Mouse (Mus musculus) lung, embryonic 14.5 days (tissue): ENCODE data around the gene Atp5mpl. TPM values are rescaled to one million over a fixed set of nuclear protein-coding genes. Genes with fewer than 3 reads are reported as not detected.
A peak's percentile ranks its signal among the peaks of the same experiment; 100 is the strongest.

ENCODE experiments used
- ATAC-seq: fragments of 200-750 bp; cut with Nextera tagmentation; 2 replicates; pipeline ENCODE4 v1.8.0; 2017; ENCODE audit warnings: mild to moderate bottlenecking, moderate TSS enrichment, moderate library complexity; ENCODE audit not compliant: insufficient read depth
- DNase-seq: peaks from one replicate; pipeline ENCODE4 v3.0.0-alpha.2; 2015
- H3K27ac ChIP-seq: fragments of 300-500 bp; sonication (generic); 2 replicates; pipeline ENCODE4 v1.5.1; 2014; ENCODE audit warnings: low read depth, mild to moderate bottlenecking, moderate library complexity
- H3K27me3 ChIP-seq: fragments of 300-500 bp; sonication (generic); 2 replicates; pipeline ENCODE4 v1.6.1; 2014; ENCODE audit warnings: low read length, control low read depth; ENCODE audit not compliant: insufficient read depth
- H3K36me3 ChIP-seq: fragments of 300-500 bp; sonication (generic); 2 replicates; pipeline ENCODE4 v1.6.1; 2014; ENCODE audit warnings: control low read depth; ENCODE audit not compliant: insufficient read depth
- H3K4me1 ChIP-seq: fragments of 300-500 bp; sonication (generic); 2 replicates; pipeline ENCODE4 v1.6.1; 2014; ENCODE audit warnings: antibody characterized with exemption, control low read depth; ENCODE audit not compliant: insufficient read depth
- H3K4me2 ChIP-seq: fragments of 300-500 bp; sonication (generic); 2 replicates; pipeline ENCODE4 v1.6.1; 2014; ENCODE audit warnings: mild to moderate bottlenecking
- H3K4me3 ChIP-seq: fragments of 300-500 bp; sonication (generic); 2 replicates; pipeline ENCODE4 v1.5.1; 2014; ENCODE audit warnings: low read depth, low read length
- H3K9ac ChIP-seq: fragments of 300-500 bp; sonication (generic); 2 replicates; pipeline ENCODE4 v1.6.1; 2014
- H3K9me3 ChIP-seq: fragments of 300-500 bp; sonication (generic); 2 replicates; pipeline ENCODE4 v1.6.1; 2016; ENCODE audit warnings: low read depth, low read length, control low read depth
- CTCF ChIP-seq: IDR thresholded peaks from 2 replicates; pipeline ENCODE4 v1.5.1; 2016; ENCODE audit warnings: antibody characterized with exemption, low read depth
- WGBS: fragments of 180-500 bp; shearing (Covaris S2); extraction: QIAGEN DNeasy Blood & Tissue Kit; methylation state at CpG from one replicate; pipeline ENCODE4 v1.1.7; 2014; 5-methylcytosine and 5-hydroxymethylcytosine counted together
- polyA plus RNA-seq: library from polyadenylated mRNA; unstranded; fragments of >200 nt; fragmentation: Nextera tagmentation; extraction: Ambion mirVana; gene quantifications from 2 replicates; pipeline ENCODE4 v1.2.1, GENCODE M21; 2014

Gene Atp5mpl
- polyA plus RNA-seq, 1 experiment from 2014 or later, result 647 TPM

GRCm38 (mm10) chr12:111938623-111939177 lies 28.1 kb downstream of the Atp5mpl start:
- Histone ChIP-seq H3K27ac (peak overlapping the region; percentile 96), H3K4me3 (no peak overlapping the region), H3K9me3 (no peaks in the 10 kb centered on the region), H3K27me3 (no peaks in the 10 kb centered on the region), H3K4me2 (no peak overlapping the region), H3K36me3 (no peaks in the 10 kb centered on the region), H3K9ac (no peak overlapping the region), H3K4me1 (peaks cover 33% of the 10 kb centered on the region)
- 13% methylated on average over 1 of the region's 1 CpGs for WGBS
- no peak for TF ChIP-seq CTCF
- DNase-seq (peak; percentile 71), ATAC-seq (peak; percentile 39)

- Histone ChIP-seq H3K4me1 (peaks cover 46% of the 10 kb centered on the region), H3K4me2 (peak overlapping the region; percentile 46), H3K4me3 (no peak overlapping the region), H3K27ac (peak overlapping the region; percentile 96), H3K27me3 (no peaks in the 10 kb centered on the region), H3K36me3 (no peaks in the 10 kb centered on the region), H3K9ac (peak overlapping the region; percentile 4; the same call in 1 of the 2 replicates), H3K9me3 (no peaks in the 10 kb centered on the region)
- peak; percentile 84 for ATAC-seq
- TF ChIP-seq CTCF, result no peak
- 25% methylated on average over 24 of the region's 24 CpGs for WGBS
- DNase-seq, result peak; percentile 91
These were observed 29.8 kb downstream of the Atp5mpl start for GRCm38 (mm10) chr12:111936706-111937550.

- Histone ChIP-seq H3K27ac (peak overlapping the region; percentile 44; the same call in 1 of the 2 replicates), H3K36me3 (no peaks in the 10 kb centered on the region), H3K9me3 (no peaks in the 10 kb centered on the region), H3K4me2 (0 out of 2 replicates have a peak overlapping the region, but pooled peaks have one; percentile 21), H3K27me3 (no peaks in the 10 kb centered on the region), H3K4me1 (peaks cover 46% of the 10 kb centered on the region), H3K9ac (no peak overlapping the region), H3K4me3 (no peak overlapping the region)
- no peak for ATAC-seq
- no peak for TF ChIP-seq CTCF
- DNase-seq, result no peak
- whole genome bisulfite sequencing, result 48% methylated on average over 2 of the region's 2 CpGs
These were observed 32.8 kb downstream of the Atp5mpl start for GRCm38 (mm10) chr12:111933971-111934370.

GRCm38 (mm10) chr12:111933032-111933704 lies 33.6 kb downstream of the Atp5mpl start:
- Histone ChIP-seq H3K27ac (peak overlapping the region; percentile 48), H3K4me2 (0 out of 2 replicates have a peak overlapping the region, but pooled peaks have one; percentile 21), H3K9ac (no peak overlapping the region), H3K4me3 (no peak overlapping the region), H3K36me3 (no peaks in the 10 kb centered on the region), H3K4me1 (peaks cover 38% of the 10 kb centered on the region), H3K27me3 (no peaks in the 10 kb centered on the region), H3K9me3 (no peaks in the 10 kb centered on the region)
- peak; percentile 63 for DNase-seq
- peak; percentile 21; the same call in 1 of the 2 replicates for TF ChIP-seq CTCF
- 47% methylated on average over 11 of the region's 11 CpGs for WGBS
- peak; percentile 14; the same call in 1 of the 2 replicates for ATAC-seq

GRCm38 (mm10) chr12:111932513-111932912 lies 34.3 kb downstream of the Atp5mpl start:
- Histone ChIP-seq H3K4me2 (no peak overlapping the region), H3K4me3 (no peak overlapping the region), H3K9me3 (no peaks in the 10 kb centered on the region), H3K4me1 (peaks cover 32% of the 10 kb centered on the region), H3K9ac (no peak overlapping the region), H3K27ac (peak overlapping the region; percentile 48), H3K36me3 (no peaks in the 10 kb centered on the region), H3K27me3 (no peaks in the 10 kb centered on the region)
- 45% methylated on average over 3 of the region's 3 CpGs for WGBS
- no peak for TF ChIP-seq CTCF
- ATAC-seq (no peak), DNase-seq (no peak)

GRCm38 (mm10) chr12:111931411-111932025 lies 35.3 kb downstream of the Atp5mpl start:
- no peak overlapping the region for H3K4me2 ChIP-seq
- 78% methylated on average over 9 of the region's 9 CpGs for WGBS
- no peak overlapping the region for H3K9ac ChIP-seq
- H3K27me3 ChIP-seq, result no peaks in the 10 kb centered on the region
- H3K9me3 ChIP-seq, result no peaks in the 10 kb centered on the region
- no peaks in the 10 kb centered on the region for H3K36me3 ChIP-seq
- peak overlapping the region; percentile 48; the same call in 1 of the 2 replicates for H3K27ac ChIP-seq
- no peak for DNase-seq
- no peak for ATAC-seq
- no peak for TF ChIP-seq CTCF
- H3K4me1 ChIP-seq, result peaks cover 26% of the 10 kb centered on the region
- no peak overlapping the region for H3K4me3 ChIP-seq
